Mouse (Mus musculus) mature B cell (primary cell): ENCODE results near the gene Spata17.

Experiments used
- in situ Hi-C: fragments of 300-500 bp; cut with MboI; formaldehyde crosslinking; loops from 2 replicates; pipeline ENCODE4 v1.14.3; 2019

Gene Spata17

GRCm38 (mm10) chr1:187004306-187004705 lies 211.0 kb downstream of the Spata17 start:
- in situ Hi-C loops, result no loop called here

- in situ Hi-C loops, result no loop called here
Measured at GRCm38 (mm10) chr1:187003441-187003861, 211.8 kb downstream of the Spata17 start.

GRCm38 (mm10) chr1:186997596-186998304 lies 217.5 kb downstream of the Spata17 start:
- in situ Hi-C loops, result no loop called here
